Mouse (Mus musculus) thymus, adult 2 months (tissue): ENCODE measurements around the gene Adsl. TPM values are rescaled to one million over a fixed set of nuclear protein-coding genes. Genes with fewer than 3 reads are reported as not detected.
"Not testable (repeated sequence)": the region's sequence is repeated elsewhere in the genome, so short reads cannot be mapped to it uniquely, and the experiment has no call there.

Source experiments
- DNase-seq: peaks from one replicate; pipeline ENCODE4 v3.0.0; 2021
- H3K27ac ChIP-seq: fragments of 200-500 bp; 2 replicates; pipeline ENCODE4 v1.5.1; 2012; ENCODE audit warnings: low read length, control low read depth; ENCODE audit not compliant: control insufficient read depth, insufficient read depth
- H3K27me3 ChIP-seq: fragments of 200-500 bp; 2 replicates; pipeline ENCODE4 v1.6.1; 2012; ENCODE audit warnings: mild to moderate bottlenecking, low read length, moderate library complexity, mixed read lengths; ENCODE audit not compliant: control insufficient read depth, insufficient read depth
- H3K36me3 ChIP-seq: fragments of 200-500 bp; 2 replicates; pipeline ENCODE4 v1.6.1; 2012; ENCODE audit warnings: mild to moderate bottlenecking, low read length, moderate library complexity; ENCODE audit not compliant: control insufficient read depth, insufficient read depth
- H3K4me1 ChIP-seq: fragments of 200-500 bp; replicated peaks from 2 replicates; pipeline ENCODE4 v1.6.1; 2012; ENCODE audit warnings: low read length; ENCODE audit not compliant: control insufficient read depth, insufficient read depth
- H3K4me3 ChIP-seq: fragments of 200-500 bp; 2 replicates; pipeline ENCODE4 v1.5.1; 2012; ENCODE audit warnings: mild to moderate bottlenecking, low read length, control low read depth, moderate library complexity; ENCODE audit not compliant: control insufficient read depth, insufficient read depth
- CTCF ChIP-seq: fragments of 200-500 bp; IDR thresholded peaks from 2 replicates; pipeline ENCODE4 v1.5.1; 2012; ENCODE audit warnings: mild to moderate bottlenecking, control low read depth, low read length, moderate library complexity, borderline replicate concordance; ENCODE audit not compliant: control insufficient read depth, poor library complexity, insufficient read depth; ENCODE audit errors: extremely low read depth
- POLR2A ChIP-seq: fragments of 200-500 bp; IDR thresholded peaks from 2 replicates; pipeline ENCODE4 v1.6.1; 2012; ENCODE audit warnings: mild to moderate bottlenecking, low read length, control low read depth, moderate library complexity; ENCODE audit not compliant: control insufficient read depth, poor library complexity, insufficient read depth; ENCODE audit errors: extremely low read depth
- WGBS: fragments of 180-500 bp; shearing (Covaris S2); methylation state at CpG from one replicate; pipeline ENCODE4 v1.1.7; 2018; 5-methylcytosine and 5-hydroxymethylcytosine counted together
- polyA plus RNA-seq: library from polyadenylated mRNA; depleted of rRNA; stranded (reverse); fragments of >200 nt; gene quantifications from 2 replicates; pipeline ENCODE4 v1.2.3, GENCODE M21; 2012; rRNA removed

The Adsl gene
- 93.3 and 105 TPM in 2 replicates for polyA plus RNA-seq

DNA sequence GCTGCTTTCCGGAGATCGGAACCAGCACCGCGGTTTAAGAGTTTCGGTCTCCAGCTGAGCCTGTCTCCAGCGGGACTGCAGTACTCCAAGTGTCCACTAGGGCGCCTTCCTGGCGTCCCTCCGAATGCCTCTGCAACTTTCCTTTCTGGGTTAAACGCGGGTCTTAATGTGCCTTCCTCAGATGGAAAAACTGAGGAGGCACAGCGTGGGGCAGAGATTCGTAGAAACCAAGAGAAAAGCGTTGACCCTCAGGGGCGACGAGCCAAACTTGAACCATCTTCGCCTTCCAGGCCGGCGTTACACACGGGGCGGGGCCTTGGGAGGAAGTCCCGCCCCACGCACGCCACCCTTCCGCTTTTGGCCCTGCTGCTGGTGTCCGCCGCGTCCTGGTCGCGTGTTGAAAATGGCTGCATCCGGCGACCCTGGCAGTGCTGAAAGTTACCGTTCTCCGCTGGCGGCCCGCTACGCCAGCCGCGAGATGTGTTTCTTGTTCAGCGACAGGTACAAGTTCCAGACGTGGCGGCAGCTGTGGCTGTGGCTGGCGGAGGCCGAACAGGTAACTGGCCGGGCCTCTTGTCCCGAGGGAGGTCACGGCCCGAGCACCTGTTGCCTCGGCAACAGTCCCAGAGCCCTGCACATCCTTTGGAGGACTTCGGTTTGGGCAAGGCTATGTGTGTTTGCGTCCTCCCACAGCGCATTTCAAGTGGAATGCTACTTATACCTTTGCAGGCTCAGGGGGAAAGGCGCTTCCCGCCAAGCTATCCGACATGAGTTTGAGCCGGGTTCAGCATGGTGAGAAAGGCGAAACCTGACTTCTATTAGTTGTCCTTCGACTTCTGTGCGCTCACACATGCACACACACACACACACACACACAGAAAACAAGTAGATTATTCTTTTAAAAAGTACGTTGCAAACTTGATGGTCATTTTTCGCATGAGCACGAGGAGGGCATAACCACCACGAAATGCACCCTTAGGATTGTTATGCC, at the start of gene Adsl:
Adsl (plus strand) TSS at position 346 of the 991 bp plus-strand sequence.
- peaks cover 15% of the 10 kb centered on the region for H3K36me3 ChIP-seq
- DNase-seq, result peak; percentile 82
- no peaks in the 10 kb centered on the region for H3K27me3 ChIP-seq
- WGBS, result under 1% methylated on average over 63 of the region's 63 CpGs
- H3K4me3 ChIP-seq, result peak within 1 kb of the TSS; percentile 87
- peaks cover 9% of the 10 kb centered on the region for H3K4me1 ChIP-seq
- TF ChIP-seq CTCF, result peak; percentile 98
- TF ChIP-seq POLR2A, result peak; percentile 46; the same call in 1 of the 2 replicates
- peak within 1 kb of the TSS; percentile 72; the same call in 1 of the 2 replicates for H3K27ac ChIP-seq

DNA sequence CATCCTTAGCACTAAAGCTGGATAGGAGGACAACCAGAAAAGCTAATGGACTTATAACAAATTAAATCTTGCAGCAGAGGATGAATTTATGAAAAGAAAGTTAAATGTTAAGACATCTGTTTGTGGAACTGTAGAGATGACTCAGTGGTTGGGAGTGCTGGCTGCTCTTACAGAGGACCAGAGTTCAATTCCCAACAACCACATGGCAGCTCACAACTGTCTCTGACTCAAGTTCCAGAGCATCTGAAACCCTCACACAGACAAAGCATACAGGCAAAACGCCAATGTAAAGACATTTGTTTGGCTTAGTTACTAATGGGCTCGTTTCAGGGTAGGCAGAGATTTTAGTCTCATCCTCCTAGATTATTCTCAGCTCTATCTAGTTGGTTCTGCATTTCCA, 48.5 kb upstream of the Adsl start:
- no peak overlapping the region for H3K27ac ChIP-seq
- TF ChIP-seq POLR2A (no peak), CTCF (no peak)
- peaks cover 4% of the 10 kb centered on the region; the same call in 1 of the 2 replicates for H3K4me1 ChIP-seq
- H3K4me3 ChIP-seq, result no peak overlapping the region
- H3K36me3 ChIP-seq, result peaks cover 65% of the 10 kb centered on the region
- H3K27me3 ChIP-seq, result no peaks in the 10 kb centered on the region
- WGBS, result 96% methylated on average over 2 of the region's 2 CpGs
- no peak for DNase-seq

DNA sequence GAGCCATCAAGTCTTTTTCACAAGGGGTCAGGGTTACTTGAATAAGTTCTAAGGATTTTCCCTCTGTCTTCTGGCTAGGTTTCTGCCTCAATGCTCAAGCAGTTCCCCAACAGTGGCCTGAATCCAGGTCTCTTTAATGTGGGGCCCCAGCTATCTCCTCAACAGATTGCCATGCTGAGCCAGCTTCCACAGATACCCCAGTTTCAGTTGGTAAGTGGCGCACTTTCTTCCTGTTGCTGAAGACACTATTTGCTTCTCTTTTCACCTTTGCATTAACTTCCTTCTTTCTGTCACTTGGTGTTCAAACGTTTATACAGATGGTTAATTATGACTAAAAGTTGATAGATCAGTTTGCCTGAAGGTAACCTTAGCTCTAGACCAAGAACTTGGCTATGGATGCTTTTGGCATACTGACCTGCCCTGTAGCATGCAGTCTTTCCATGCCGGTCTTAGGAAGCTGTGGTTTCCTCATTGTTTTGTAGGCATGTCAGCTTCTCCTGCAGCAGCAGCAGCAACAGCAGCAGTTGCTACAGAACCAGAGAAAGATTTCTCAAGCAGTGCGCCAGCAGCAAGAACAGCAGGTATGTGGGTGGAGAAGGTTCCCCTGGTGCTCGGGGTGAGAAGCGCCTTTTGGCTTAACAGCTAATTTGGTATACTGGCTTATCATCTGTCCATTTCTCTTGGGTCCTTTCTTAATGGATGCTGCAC, 46.3 kb upstream of the Adsl start:
- WGBS, result 65% methylated on average over 6 of the region's 6 CpGs
- H3K4me3 ChIP-seq, result no peak overlapping the region
- H3K27ac ChIP-seq, result peak overlapping the region; percentile 48
- peaks cover under 1% of the 10 kb centered on the region; the same call in 1 of the 2 replicates for H3K4me1 ChIP-seq
- H3K27me3 ChIP-seq, result no peaks in the 10 kb centered on the region
- TF ChIP-seq POLR2A (no peak), CTCF (no peak)
- no peak for DNase-seq
- peaks cover 74% of the 10 kb centered on the region for H3K36me3 ChIP-seq

DNA sequence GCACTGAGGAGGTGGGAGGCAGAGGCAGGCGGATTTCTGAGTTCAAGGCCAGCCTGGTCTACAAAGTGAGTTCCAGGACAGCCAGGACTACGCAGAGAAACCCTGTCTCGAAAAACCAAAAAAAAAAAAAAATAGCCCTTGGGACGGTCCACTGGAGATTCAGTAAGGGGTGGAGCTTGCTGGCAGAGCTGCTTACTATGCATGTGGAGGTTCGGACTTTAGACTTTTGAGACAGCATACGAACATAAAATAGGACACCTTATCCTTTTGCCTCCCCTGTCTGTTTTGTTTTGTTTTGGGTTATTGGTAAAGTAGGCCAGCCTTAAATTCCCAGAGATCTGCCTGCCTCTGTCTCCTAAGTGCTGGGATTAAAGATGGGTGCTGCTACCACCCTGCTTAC, 43.5 kb upstream of the Adsl start:
- WGBS, result 96% methylated on average over 6 of the region's 6 CpGs
- peaks cover 79% of the 10 kb centered on the region for H3K36me3 ChIP-seq
- not testable (repeated sequence) for H3K27ac ChIP-seq, DNase-seq, H3K27me3 ChIP-seq, H3K4me1 ChIP-seq, H3K4me3 ChIP-seq

DNA sequence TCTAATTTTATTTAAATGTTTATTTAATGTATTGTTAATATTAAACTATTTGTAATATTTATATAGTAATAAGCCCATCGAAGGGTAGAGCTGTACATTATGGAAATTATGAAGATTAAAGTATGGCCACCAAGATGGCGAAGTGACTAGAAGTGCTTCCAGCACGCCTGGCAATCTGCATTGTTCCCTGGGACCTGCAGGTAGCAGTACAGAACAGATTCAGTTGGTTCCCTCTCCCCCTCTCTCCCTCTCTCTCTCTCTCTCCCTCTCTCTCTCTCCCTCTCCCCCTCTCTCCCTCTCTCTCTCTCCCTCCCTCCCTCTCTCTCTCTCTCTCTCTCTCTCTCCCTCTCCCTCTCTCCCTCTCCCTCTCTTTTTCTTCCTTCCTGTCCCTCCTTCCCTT, 38.1 kb upstream of the Adsl start:
- DNase-seq, result no peak
- no peak overlapping the region for H3K4me3 ChIP-seq
- H3K27me3 ChIP-seq, result no peaks in the 10 kb centered on the region
- peaks cover 76% of the 10 kb centered on the region for H3K36me3 ChIP-seq
- H3K27ac ChIP-seq, result no peak overlapping the region
- H3K4me1 ChIP-seq, result 0 out of 2 replicates have a peak, but pooled peaks cover 3% of the 10 kb centered on the region
- 95% methylated on average over 3 of the region's 3 CpGs for WGBS
- TF ChIP-seq CTCF, result no peak
- no peak for TF ChIP-seq POLR2A

DNA sequence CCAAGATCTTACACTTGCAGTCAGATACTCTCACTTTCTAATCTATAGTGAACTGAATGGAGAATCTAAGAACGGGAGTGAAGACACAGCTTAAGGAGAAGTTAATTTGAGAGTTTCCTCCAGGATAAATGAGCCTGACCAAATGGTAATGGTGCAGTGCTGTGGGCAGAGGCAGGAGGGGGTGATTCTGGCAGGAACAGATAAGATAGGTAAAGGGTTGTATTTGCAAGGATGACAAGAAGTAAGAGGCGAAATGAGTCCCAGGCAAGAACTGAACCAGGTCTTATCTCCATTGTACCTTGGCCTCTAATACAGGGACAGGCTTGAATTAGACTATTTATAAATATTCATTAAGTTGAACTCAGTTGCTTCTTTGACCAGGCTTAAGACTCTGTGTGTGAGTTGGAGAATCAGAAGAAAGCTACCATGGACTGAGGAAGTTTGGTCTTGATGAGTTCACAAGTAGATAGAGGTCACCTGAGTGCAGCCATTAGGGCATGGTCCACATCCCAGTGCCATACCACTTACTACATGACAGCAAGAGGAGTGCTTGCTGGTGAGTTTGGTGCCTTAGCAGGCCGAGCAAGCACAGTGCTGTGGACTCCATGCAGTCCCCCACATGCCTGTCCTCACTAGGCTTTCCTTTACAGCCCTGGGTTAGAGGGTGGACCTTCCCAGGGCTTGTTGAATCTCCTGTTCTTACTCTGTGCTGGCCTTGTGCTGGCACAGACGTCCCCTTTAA, 37.3 kb upstream of the Adsl start:
- H3K4me1 ChIP-seq, result 0 out of 2 replicates have a peak, but pooled peaks cover 3% of the 10 kb centered on the region
- no peaks in the 10 kb centered on the region for H3K27me3 ChIP-seq
- H3K4me3 ChIP-seq, result no peak overlapping the region
- no peak for DNase-seq
- TF ChIP-seq POLR2A (no peak), CTCF (no peak)
- H3K36me3 ChIP-seq, result peaks cover 73% of the 10 kb centered on the region
- WGBS, result 94% methylated on average over 4 of the region's 4 CpGs
- H3K27ac ChIP-seq, result no peak overlapping the region

DNA sequence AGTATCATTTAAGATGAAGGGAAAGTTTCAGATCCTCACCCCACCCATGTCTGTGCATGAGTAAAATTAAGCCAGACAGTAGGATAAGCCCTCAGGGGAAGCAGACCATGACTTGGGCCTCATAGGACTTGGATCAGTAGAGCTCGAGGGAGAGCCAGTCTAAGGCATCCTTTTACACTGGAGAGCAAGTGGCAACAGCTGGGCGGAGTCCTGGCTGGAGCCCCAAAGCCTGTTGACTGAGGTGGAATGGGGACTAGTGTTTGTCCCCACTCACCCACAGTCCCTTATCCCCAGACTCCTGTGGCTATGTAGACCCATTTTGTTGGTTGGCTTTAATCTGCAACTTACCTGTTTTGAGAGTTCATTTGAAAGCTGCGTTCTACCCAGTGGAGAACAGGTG, 36.1 kb upstream of the Adsl start:
- H3K36me3 ChIP-seq, result peaks cover 74% of the 10 kb centered on the region
- no peak for DNase-seq
- TF ChIP-seq CTCF, result no peak
- TF ChIP-seq POLR2A, result no peak
- H3K4me1 ChIP-seq, result 0 out of 2 replicates have a peak, but pooled peaks cover 3% of the 10 kb centered on the region
- WGBS, result 94% methylated on average over 3 of the region's 3 CpGs
- H3K27me3 ChIP-seq, result no peaks in the 10 kb centered on the region
- H3K27ac ChIP-seq, result 0 out of 2 replicates have a peak overlapping the region, but pooled peaks have one; percentile 40
- H3K4me3 ChIP-seq, result no peak overlapping the region
